Mouse (Mus musculus) urinary bladder, postnatal 10 days (tissue): ENCODE data around the gene Mgat3.

Source experiments
- DNase-seq: peaks from one replicate; pipeline ENCODE4 v3.0.0; 2022; ENCODE audit warnings: low spot score

The Mgat3 gene

GRCm38 (mm10) chr15:80175756-80176155, 2.2 kb downstream of the Mgat3 start:
- DNase-seq: no peak

- no peak for DNase-seq
Observed at GRCm38 (mm10) chr15:80181561-80181960, 8.0 kb downstream of the Mgat3 start.

GRCm38 (mm10) chr15:80182072-80182700, 8.7 kb downstream of the Mgat3 start:
- DNase-seq: no peak

- no peak for DNase-seq
Observed at GRCm38 (mm10) chr15:80188927-80189326, 15.4 kb downstream of the Mgat3 start.

- DNase-seq: no peak
Observed at GRCm38 (mm10) chr15:80190075-80190474, 16.6 kb downstream of the Mgat3 start.

GRCm38 (mm10) chr15:80191585-80192245, 18.2 kb downstream of the Mgat3 start:
- no peak for DNase-seq

- DNase-seq: no peak
Observed at GRCm38 (mm10) chr15:80192246-80192585, 18.7 kb downstream of the Mgat3 start.

- DNase-seq: no peak
Observed at GRCm38 (mm10) chr15:80192847-80193246, 19.3 kb downstream of the Mgat3 start.

- no peak for DNase-seq
Observed at GRCm38 (mm10) chr15:80199556-80199955, 26.0 kb downstream of the Mgat3 start.

- DNase-seq: no peak
Observed at GRCm38 (mm10) chr15:80202111-80202775, 28.7 kb downstream of the Mgat3 start.

- DNase-seq: no peak
Observed at GRCm38 (mm10) chr15:80203406-80203805, 29.9 kb downstream of the Mgat3 start.

- DNase-seq: no peak
Observed at GRCm38 (mm10) chr15:80206057-80206565, 32.6 kb downstream of the Mgat3 start.

- no peak for DNase-seq
Observed at GRCm38 (mm10) chr15:80208446-80208845, 34.9 kb downstream of the Mgat3 start.

GRCm38 (mm10) chr15:80213688-80214087, 40.2 kb downstream of the Mgat3 start:
- no peak for DNase-seq

- DNase-seq: no peak
Observed at GRCm38 (mm10) chr15:80215716-80216479, 42.4 kb downstream of the Mgat3 start.

- no peak for DNase-seq
Observed at GRCm38 (mm10) chr15:80216480-80216820, 42.9 kb downstream of the Mgat3 start.

- no peak for DNase-seq
Observed at GRCm38 (mm10) chr15:80217476-80217875, 44.0 kb downstream of the Mgat3 start.

GRCm38 (mm10) chr15:80219211-80219610, 45.7 kb downstream of the Mgat3 start:
- DNase-seq: no peak

GRCm38 (mm10) chr15:80219705-80220657, 46.5 kb downstream of the Mgat3 start:
- DNase-seq: no peak

- no peak for DNase-seq
Observed at GRCm38 (mm10) chr15:80221031-80221430, 47.5 kb downstream of the Mgat3 start.

GRCm38 (mm10) chr15:80223751-80224150, 50.2 kb downstream of the Mgat3 start:
- DNase-seq: no peak
